Mouse (Mus musculus) megakaryocyte, embryonic 14.5 days (primary cell): ENCODE results near the gene Tmprss4. TPM values are rescaled to one million over a fixed set of nuclear protein-coding genes. Genes with fewer than 3 reads are reported as not detected.

Experiments used
- H3K27me3 ChIP-seq: replicated peaks from 2 replicates; pipeline ENCODE3; 2012; ENCODE audit warnings: inconsistent platforms
- H3K36me3 ChIP-seq: replicated peaks from 2 replicates; pipeline ENCODE3; 2012; ENCODE audit warnings: low read length, inconsistent platforms, mixed read lengths
- H3K4me1 ChIP-seq: 2 replicates; pipeline ENCODE4 v1.6.1; 2012; ENCODE audit warnings: inconsistent platforms
- H3K4me3 ChIP-seq: replicated peaks from 2 replicates; pipeline ENCODE3; 2012; ENCODE audit warnings: moderate library complexity, mild to moderate bottlenecking, inconsistent platforms
- H3K9me3 ChIP-seq: 2 replicates; pipeline ENCODE4 v1.6.1; 2012; ENCODE audit warnings: inconsistent platforms
- FLI1 ChIP-seq: IDR thresholded peaks from 2 replicates; pipeline ENCODE4 v1.6.1; 2012; ENCODE audit warnings: low read length, inconsistent platforms, mixed read lengths
- GATA1 ChIP-seq: IDR thresholded peaks from 3 replicates; pipeline ENCODE4 v1.6.1; 2012; ENCODE audit warnings: mixed read lengths, low read length, inconsistent platforms, borderline replicate concordance
- polyA plus RNA-seq: library from polyadenylated mRNA; stranded (reverse); fragments of >175 nt; gene quantifications from 2 replicates; pipeline ENCODE4 v1.2.3, GENCODE M21; 2012; ENCODE audit warnings: low replicate concordance; ENCODE audit not compliant: insufficient read depth

Tmprss4 gene
- polyA plus RNA-seq, 1 experiment = not detected

DNA sequence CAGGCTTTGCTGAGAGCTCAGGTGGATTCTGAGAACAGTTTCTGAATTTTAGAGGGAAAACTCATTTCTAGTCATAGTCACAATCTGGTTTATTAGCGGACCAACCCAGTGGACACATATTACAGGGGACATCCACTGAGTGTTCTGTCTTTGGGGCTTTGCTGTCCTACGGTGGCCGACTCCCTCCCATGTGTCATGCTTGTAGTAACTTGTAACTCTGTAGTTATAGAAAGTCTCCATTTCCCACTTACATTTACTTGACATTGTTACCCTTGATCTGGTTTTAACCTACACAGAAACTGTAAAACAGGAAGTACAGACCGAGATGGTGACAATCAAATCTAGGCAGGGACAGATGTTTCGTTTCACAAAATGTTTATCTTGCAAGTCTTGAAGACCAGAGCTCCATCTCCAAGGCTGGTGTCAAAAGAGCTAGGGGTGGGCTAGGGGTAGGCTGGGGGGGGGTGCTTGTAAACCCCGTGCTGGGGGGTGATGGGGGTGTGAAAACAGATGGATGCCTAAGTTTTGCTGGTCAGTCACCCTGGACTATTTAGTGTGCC lies 31.9 kb upstream of the Tmprss4 start:
- Histone ChIP-seq H3K36me3 (no peaks in the 10 kb centered on the region), H3K4me1 (peaks cover 65% of the 10 kb centered on the region), H3K27me3 (peaks cover 21% of the 10 kb centered on the region), H3K9me3 (peaks cover 8% of the 10 kb centered on the region; the same call in 1 of the 2 replicates), H3K4me3 (no peak overlapping the region)
- TF ChIP-seq FLI1 (no peak), GATA1 (no peak)

DNA sequence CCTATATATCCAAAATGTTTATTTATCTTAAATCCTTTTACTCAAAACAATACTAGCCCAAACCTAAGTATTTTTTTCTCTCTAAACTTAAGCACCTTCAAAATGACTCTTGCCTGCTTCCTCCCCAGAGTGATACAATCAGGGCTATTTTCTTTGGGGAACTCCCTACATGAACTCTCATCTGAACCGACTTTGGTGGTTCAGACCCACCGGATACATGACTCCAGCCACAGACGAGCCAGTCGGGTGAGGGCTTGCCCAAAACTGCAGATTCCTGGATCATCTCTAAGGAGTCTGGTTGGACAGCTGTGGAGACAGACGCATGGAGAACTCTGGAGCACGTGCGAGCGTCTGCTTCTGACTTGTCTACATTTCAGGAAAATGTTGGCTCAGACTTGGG lies 25.5 kb upstream of the Tmprss4 start:
- Histone ChIP-seq H3K4me1 (peaks cover 61% of the 10 kb centered on the region), H3K27me3 (peaks cover 12% of the 10 kb centered on the region)
- TF ChIP-seq GATA1 (no peak), FLI1 (no peak)

DNA sequence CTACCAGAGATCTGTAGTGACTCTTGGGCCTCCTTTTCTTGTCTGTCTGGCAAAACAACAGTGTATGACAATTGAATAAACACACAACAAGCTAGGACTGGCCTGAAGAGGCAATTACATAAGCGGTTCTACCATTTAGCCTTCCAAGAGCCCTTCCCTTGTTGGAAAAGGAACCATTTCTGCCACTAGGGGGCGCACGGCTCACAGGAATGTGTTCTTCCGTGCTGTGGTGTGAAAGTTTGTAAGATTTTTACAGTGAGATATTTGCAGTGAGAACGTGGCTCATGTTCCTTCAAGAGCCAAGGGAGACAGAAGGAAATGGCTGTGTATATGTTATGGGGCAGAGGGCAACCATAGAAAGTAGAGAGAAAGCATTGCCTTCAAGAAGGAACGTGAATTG lies 17.7 kb upstream of the Tmprss4 start:
- H3K4me3 ChIP-seq = peak overlapping the region; percentile 20
- H3K4me1 ChIP-seq = peaks cover 73% of the 10 kb centered on the region
- no peaks in the 10 kb centered on the region for H3K9me3 ChIP-seq
- H3K27me3 ChIP-seq = peaks cover 16% of the 10 kb centered on the region
- peaks cover 4% of the 10 kb centered on the region for H3K36me3 ChIP-seq
- TF ChIP-seq FLI1 (no peak), GATA1 (no peak)

More for the DNA sequence above, 25.5 kb upstream of the Tmprss4 start:
- Histone ChIP-seq H3K36me3 (peaks cover 3% of the 10 kb centered on the region), H3K9me3 (peaks cover 8% of the 10 kb centered on the region; the same call in 1 of the 2 replicates), H3K4me3 (no peak overlapping the region)

DNA sequence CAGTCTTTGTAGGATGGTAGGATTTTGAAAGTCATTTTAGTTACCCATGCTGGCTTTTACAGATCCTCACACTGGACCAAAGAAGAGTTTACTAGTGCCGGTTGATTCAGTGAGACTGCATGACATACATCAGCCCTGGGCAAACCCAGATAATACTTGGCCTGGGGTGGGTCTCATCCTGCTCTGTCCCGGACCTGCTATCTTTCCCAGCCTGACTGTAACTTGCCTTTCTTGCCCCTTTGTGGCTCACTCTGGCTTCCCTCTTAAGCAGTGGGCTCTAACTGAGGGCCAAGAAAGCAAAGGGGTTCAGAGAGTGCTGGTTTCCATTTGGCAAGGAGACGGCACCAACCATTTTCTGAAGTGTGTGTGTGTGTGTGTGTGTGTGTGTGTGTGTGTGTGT lies 15.8 kb upstream of the Tmprss4 start:
- H3K4me1 ChIP-seq = peaks cover 54% of the 10 kb centered on the region
- peaks cover 25% of the 10 kb centered on the region for H3K27me3 ChIP-seq
- no peak for TF ChIP-seq GATA1
- no peak for TF ChIP-seq FLI1
- peaks cover 3% of the 10 kb centered on the region for H3K36me3 ChIP-seq
- no peaks in the 10 kb centered on the region for H3K9me3 ChIP-seq
- no peak overlapping the region for H3K4me3 ChIP-seq

DNA sequence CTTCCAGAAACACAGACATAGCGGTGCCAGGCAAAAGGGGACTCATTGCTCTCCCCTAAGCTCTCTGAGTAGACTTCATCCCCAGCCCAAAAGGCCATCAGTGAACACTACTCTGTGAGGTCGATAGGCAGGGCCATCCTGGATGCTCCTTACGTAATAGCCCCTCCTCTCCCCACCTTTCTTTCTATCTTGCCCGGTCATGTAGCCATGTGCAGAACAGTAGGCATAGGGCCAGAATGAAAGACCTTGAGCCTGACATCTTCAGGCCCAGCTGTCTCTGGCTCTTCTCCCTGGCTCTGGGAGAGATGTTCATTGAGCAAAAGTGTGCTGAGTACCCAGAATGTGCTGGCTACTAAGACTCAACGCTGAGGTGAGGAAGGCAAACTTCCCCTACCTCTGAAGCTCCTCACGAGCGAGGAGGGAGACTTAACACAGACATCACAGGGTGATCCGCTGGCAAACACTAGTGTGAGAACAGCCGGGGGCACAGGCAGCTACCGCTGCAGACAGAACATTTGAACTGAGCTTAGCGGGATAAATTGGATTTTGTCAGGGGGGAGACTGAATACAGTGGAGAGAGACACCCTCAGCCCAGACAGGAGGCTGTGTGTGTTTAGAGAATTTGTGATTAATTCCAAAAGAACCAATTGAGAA lies 11.8 kb upstream of the Tmprss4 start:
- TF ChIP-seq GATA1 (no peak), FLI1 (no peak)
- H3K9me3 ChIP-seq = peaks cover 6% of the 10 kb centered on the region

DNA sequence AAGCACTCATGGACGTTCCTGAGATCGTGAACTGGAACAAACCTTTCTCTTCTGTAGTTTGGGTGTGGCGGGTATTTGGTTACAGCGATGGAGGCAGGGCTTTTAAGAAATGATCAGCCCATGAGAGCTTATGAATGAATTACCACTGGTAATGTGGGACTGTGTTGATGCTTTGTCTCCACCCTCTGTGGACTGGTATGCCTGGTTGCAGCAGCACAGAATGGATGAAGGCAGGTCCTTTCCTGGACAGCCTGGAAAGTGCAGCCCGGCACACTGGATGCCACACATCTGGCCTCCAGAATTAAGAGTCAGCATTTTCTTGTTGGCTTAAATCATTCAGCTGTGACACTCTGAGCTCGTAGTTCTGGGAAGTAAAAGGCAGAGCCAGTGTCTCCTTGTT lies 8.1 kb upstream of the Tmprss4 start:
- peaks cover 72% of the 10 kb centered on the region for H3K27me3 ChIP-seq
- H3K4me3 ChIP-seq = no peak overlapping the region
- peaks cover 20% of the 10 kb centered on the region for H3K4me1 ChIP-seq
- H3K36me3 ChIP-seq = no peaks in the 10 kb centered on the region
- H3K9me3 ChIP-seq = peaks cover 6% of the 10 kb centered on the region
- TF ChIP-seq FLI1 (no peak), GATA1 (no peak)

More for the DNA sequence above, 11.8 kb upstream of the Tmprss4 start:
- peaks cover 51% of the 10 kb centered on the region for H3K27me3 ChIP-seq
- no peaks in the 10 kb centered on the region for H3K36me3 ChIP-seq
- peaks cover 14% of the 10 kb centered on the region for H3K4me1 ChIP-seq
- no peak overlapping the region for H3K4me3 ChIP-seq

DNA sequence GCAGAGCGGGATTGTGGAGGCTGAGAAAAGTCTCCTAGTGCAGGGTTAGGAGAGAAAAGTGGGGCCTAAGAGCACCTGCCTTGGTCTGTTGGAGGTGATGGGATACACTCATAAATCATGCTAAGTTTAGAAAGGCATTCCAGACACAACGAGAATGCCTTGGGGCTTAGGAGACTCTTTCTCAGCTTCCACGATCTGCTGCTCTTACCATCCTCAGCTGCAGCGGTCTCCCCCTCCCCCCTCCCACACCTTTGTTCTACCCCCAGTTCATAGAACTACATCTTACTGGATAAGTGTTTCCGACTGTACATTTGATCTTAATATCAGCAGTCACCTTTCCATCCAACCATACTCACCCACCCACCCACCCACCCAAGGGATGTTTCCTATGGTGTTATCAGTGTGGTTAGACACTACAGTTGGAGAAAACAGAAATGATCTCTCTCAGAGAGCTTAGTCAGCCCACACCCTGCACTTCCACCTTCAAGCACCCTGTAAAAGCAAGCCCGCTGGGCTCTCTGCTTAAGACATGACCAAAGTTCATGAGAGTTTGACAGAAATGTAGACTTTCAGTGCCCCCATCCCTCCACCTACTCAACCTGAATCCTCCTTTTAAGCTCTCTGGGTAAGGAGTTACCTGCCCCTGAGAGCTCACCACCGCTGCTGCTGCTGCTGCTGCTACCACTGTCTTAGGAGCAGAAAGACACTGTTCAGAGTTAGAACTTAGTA lies 3.3 kb upstream of the Tmprss4 start:
- Histone ChIP-seq H3K27me3 (peaks cover 67% of the 10 kb centered on the region), H3K36me3 (no peaks in the 10 kb centered on the region), H3K4me3 (no peak overlapping the region), H3K4me1 (peaks cover 35% of the 10 kb centered on the region), H3K9me3 (no peaks in the 10 kb centered on the region)
- TF ChIP-seq FLI1 (no peak), GATA1 (no peak)

DNA sequence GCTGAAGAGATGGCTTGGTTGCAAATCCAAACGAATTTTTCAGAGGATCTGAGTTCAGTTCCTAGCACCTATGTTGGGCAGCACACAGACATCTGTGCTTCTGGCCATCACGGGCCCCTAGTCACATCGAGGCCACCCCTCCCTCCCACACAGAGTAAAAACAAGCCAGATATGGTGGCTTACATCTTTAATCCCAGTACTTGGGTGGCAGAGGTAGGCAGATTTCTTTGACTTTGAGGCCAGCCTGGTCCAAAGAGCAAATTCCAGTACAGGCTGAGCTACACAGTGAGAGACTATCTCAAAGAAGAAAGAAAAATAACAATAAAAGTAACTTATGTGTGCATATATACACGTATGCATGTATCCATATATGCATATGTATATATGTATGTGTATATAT lies 2.2 kb upstream of the Tmprss4 start:
- no peak for TF ChIP-seq GATA1
- TF ChIP-seq FLI1 = no peak

DNA sequence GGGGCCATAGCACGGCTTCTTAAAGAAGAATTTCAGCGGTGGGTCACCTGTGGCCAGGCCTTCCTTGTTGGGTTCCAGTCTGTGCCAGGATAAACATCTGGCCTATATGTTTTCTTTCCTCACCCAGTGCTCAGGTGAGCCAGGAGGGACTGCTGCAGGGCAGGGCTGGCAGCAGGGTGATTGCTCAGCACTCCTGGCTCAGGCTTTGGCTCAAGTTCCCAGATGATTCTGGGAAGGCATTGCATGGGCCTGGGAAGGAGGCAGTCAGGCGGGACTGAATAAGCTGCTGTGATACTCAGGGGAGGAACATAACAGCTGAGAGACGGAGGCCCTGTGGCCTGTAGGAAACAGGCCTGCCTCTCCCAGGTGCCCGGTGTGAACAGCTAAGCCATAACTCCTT lies 1.3 kb upstream of the Tmprss4 start:
- H3K9me3 ChIP-seq = no peaks in the 10 kb centered on the region
- H3K36me3 ChIP-seq = no peaks in the 10 kb centered on the region
- peaks cover 67% of the 10 kb centered on the region for H3K27me3 ChIP-seq
- TF ChIP-seq GATA1 (no peak), FLI1 (no peak)
- H3K4me3 ChIP-seq = no peak overlapping the region
- H3K4me1 ChIP-seq = peaks cover 35% of the 10 kb centered on the region

More for the DNA sequence above, 2.2 kb upstream of the Tmprss4 start:
- no peak overlapping the region for H3K4me3 ChIP-seq
- no peaks in the 10 kb centered on the region for H3K9me3 ChIP-seq
- H3K27me3 ChIP-seq = peaks cover 67% of the 10 kb centered on the region
- H3K4me1 ChIP-seq = peaks cover 35% of the 10 kb centered on the region
- H3K36me3 ChIP-seq = no peaks in the 10 kb centered on the region
